In the genomic region with DNA sequence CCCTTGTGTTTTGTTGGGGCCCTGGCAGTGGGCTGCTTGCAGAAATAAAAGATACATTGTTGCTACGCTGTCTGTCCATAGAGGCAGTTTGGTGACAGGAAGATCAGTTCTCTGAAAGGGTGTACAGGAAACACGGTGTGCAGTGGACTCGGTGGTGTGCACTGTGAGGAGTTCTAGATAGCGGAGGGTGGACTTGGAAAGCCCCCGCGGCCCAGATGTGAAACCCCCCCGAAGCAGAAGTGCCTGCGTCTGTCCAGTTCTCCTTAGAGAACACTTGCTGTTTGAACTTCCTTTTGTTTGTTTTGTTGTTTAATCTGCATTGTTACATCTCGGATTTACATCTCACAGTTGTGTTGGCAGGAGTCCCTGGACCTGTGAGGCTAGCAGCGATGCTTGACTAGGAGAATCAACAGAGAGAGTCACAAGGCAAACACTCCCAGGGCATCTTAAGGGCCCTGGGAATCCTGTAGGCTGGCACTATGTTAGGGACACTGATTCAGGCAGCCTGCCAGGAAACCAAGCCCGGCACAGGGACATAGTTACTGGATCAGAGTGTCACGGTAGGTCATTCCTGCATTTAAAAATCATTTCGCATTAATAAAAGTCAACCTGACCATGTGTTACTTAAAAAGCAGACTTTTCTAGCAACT, we compare ENCODE assay signal across 8 mouse cellular contexts. TPM values are rescaled to one million over a fixed set of nuclear protein-coding genes. Genes with fewer than 3 reads are reported as not detected.
DNase-seq lines count a peak whose midpoint lies in the region.

No protein-coding gene starts in this region.

- DNase-seq in adrenal gland, adult 2 months, result peak; percentile 53
- DNase-seq in adrenal gland, adult 18-20 months (ENCODE audit: low spot score in 2 of 2), result no peak
- DNase-seq in kidney, postnatal 10 days, result peak; percentile 51
- DNase-seq in kidney, adult 9 months, result no peak
- peak; percentile 50 to 59 for DNase-seq in heart, adult 9 months (ENCODE audit: low spot score in 2 of 2)
- DNase-seq in lung, postnatal 14 days, result peak; percentile 74
- DNase-seq in thymus, postnatal 10 days (ENCODE audit: low spot score in 2 of 2), result no peak
- no peak for DNase-seq in right cerebral cortex, postnatal 14 days

RNA-seq across cellular contexts. Expression of a gene that starts 47.8 kb away (rescaled TPM):
- 10 to 100 TPM; 16.1 to 18.0 TPM for total RNA-seq in adrenal gland, adult 2 months (2021)
- 5.0 and 6.7 TPM in 2 replicates for polyA plus RNA-seq in adrenal gland, adult 2 months (2012; rRNA removed)
- 10 to 100 TPM; 17.5 to 17.6 TPM for total RNA-seq in adrenal gland, adult 18-20 months (2021)

RNA-seq across cellular contexts. Expression of a gene that starts 52.0 kb away (rescaled TPM):
- total RNA-seq in adrenal gland, adult 2 months (2021), result 1 to 10 TPM; 5.3 to 6.6 TPM
- polyA plus RNA-seq in adrenal gland, adult 2 months (2012; rRNA removed), result 0.90 and 2.4 TPM in 2 replicates
- 1 to 10 TPM; 4.1 to 5.1 TPM for total RNA-seq in adrenal gland, adult 18-20 months (2021)

Comparison
In these comparisons a context has a peak if more than half of its experiments do, and no peak if none do; other contexts are left out.
1. DNase-seq: peak in adrenal gland, adult 2 months (single experiment), kidney, postnatal 10 days (single experiment), heart, adult 9 months (2 of 2) and lung, postnatal 14 days (single experiment); none in adrenal gland, adult 18-20 months (0 of 2), kidney, adult 9 months (single experiment), thymus, postnatal 10 days (0 of 2) and right cerebral cortex, postnatal 14 days (single experiment).